Mouse (Mus musculus): ENCODE data around the gene Far2.

DNA sequence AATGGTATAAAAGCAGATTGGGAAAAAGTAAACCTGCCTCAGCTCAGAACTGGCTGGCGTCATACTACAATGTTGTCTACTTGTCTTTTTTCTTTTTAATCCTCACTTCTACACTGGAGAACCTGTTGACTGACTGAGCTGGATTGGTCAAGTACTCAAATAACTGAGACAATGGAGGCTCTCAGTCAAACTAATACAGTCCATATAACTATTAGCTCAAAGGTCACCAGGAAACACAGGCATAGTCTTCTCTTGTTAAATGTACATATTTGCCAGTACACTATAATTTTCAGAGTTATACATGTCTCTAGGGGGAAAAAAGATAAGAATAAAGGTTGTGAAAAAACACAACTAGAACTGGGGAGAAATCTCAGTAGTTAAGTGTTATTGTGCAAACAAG lies 6.3 kb upstream of the Far2 start:
- TF ChIP-seq CTCF (IDR thresholded peaks at IDR 0.05) (no peak), EP300 (IDR thresholded peaks at IDR 0.05) (no peak)

Data from lung, postnatal 0 days (tissue).